Mouse (Mus musculus): ENCODE results near the gene Agfg2.
"Not testable (repeated sequence)": the region's sequence is repeated elsewhere in the genome, so short reads cannot be mapped to it uniquely, and the experiment has no call there.

Agfg2 gene

DNA sequence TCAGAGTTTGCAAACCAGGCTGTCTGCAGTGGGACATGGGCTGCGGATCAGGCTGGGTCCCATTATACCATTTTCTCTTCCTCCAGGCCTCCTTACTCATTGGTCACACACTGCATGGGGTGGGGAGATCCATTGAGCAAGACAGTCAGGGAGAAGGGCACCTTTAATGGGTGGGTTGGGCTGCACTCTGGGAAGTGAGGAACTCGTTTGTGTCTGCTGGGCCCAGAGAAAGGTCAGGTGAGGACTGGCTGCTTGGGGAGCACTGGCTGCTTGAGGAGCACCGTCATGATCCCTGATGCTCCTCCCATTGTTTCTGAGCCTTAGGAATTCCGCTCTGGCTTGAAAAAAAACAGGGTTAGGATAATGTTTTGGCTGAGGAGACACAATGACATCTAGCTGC, 41.6 kb downstream of the Agfg2 start:
- no peak for DNase-seq

DNA sequence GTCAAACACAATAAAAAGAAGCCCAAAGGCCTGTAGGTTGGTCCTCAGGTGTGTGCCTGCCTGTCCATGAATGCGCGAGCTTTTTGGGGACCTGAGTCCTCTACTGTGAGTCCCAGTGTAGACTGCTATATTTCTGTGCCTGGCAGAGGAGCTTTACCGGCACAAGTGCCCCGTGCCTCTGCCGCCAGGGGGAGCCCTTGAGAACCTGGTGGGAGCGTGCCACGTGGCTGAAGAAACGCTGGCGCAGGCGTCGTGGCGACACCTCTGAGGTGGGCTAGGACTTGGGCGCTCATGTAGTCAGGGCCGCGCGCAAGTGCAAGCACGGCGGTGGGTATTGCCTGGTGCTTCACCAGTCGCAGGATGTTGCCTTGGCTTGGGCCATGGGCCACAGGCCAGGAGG, 43.5 kb downstream of the Agfg2 start, which contains the start of gene Sap25:
TSS of gene Sap25 (plus strand) at position 281 of the 400 bp plus-strand sequence.
- DNase-seq: no peak

DNA sequence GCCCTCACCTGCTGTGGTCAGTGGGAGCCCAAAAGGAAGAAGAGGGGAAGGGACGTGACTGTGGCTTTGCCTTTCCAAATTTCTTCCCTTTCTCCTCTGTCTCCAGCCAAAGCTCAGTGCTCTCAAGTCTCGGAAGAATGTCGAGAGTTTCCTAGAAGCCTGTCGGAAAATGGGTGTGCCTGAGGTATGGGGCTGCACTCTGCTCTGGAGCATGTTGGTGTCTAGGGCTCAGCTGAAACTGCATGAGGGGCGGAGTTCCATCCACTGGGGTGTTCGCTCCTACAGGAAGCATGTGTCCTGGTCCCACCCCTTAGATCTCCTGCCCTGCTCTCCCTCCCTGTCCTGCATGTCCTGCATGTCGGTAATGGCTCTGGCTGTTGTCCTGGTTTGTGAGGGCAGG, 45.1 kb downstream of the Agfg2 start:
- DNase-seq: no peak

DNA sequence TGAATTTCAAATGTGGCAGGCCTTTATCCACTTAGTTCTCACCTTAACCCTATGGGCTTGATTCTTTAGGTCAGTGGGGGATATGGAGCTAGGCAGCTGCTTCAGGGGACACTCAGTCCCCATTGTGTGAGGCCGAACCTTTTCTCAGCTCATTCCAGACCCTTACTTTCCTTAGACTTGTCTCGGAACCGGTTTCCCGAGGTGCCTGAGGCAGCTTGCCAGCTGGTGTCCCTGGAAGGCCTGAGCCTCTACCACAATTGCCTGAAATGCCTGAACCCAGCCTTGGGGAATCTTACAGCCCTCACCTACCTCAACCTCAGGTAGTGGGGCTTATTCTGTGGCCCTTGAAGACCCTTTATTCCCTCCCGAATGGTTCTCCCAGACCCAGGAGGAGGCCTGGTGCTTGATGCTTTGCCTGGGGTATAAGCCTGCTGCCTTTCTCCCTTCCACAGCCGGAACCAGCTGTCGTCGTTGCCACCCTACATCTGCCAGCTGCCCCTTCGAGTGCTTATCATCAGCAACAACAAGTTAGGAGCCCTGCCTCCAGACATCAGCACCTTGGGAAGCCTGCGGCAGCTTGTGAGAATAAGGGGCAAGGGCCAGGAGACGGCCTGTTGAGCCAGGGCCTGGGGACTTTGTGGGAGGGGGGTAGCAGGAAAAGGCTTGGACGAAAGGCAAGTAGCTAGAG, 51.0 kb downstream of the Agfg2 start:
- DNase-seq: no peak

DNA sequence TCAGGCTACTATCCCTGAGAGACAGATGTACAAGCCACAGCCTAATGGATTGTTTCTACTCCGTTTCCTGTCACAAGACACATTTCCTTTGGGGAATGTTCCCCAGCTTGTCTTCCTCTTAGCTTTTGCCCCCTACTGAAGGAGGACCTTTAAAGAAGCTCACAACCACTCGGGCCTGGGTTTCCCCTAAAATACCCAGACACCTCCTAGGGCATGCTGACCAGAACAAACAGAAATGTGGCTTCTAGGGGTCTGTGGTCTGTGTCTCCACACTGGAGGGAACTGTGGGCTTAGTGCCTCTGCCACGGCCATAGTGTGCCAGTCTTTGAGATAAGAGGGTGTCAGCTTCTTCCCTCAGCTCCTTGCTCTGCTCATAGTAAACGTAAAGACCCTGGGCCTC, 52.9 kb downstream of the Agfg2 start:
- no peak for DNase-seq

DNA sequence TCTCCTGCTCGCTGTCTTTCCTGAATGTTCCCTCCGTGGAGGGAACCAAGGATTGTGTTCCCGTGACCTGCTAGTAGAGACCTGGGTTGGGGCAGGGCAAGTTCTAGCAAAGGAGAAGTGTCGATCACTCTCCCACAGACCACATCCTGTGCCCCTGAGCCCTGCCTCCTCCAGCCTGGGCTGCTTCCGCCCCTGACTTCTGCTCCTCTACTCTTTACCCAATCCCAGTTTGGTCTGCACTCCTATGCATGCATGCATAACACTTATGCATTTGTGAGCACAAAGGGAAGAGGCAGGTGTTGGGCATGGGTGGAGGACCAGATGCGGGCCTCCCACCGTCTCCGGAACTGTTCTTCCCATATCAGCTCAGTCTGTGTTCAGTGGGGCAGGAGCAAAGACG, 53.4 kb downstream of the Agfg2 start:
- DNase-seq: no peak

DNA sequence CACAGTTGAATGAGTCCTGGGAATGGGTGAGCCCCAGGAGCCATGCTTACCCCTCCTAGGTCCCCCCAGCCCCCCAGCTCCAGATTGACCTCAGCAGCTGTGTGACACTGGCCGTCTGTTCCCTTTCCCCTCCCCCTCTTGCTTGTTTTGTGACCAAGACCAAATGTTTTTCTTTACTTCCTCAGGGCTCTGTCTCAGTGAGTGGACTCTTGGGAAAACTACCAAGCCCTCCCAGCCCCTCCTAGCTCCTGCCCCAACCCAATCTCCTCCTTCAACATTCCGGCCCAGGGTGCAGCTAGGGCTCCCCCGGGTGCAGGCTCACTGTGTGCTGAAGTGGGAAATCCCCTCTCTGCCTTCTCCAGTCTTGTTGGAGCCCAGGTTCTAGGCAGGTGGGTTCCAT, 53.9 kb downstream of the Agfg2 start:
- DNase-seq: no peak

DNA sequence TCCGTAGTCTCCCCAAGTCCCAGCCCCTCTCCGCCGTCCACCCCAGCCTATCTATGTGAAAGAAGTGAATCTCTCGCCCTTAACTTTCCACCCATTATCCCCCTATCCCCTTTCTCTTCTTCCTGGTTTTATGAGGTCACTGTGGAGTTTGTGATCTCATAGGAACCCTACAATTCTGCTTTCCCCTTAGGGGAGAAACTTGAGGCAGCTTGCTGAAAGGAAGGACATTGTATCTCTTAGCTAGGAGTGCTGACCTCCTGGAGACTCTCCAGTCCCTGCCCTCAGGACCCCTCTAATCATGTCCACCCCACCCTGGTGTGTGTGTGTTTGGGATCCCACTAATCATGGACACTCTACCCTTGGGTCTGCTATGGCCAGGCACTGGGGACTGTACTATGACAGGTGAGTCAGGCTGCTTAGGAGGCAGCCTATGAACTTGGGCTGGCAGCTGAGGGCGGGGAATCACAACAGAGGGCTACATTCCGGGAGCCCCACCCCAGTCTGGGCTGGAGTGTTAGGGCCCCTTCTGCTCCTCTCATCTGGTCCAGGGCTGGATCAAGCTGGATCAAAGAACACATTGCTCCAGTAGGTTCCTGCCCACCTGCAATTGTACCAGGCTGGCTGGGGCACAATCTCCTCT, 54.5 kb downstream of the Agfg2 start:
- no peak for DNase-seq

DNA sequence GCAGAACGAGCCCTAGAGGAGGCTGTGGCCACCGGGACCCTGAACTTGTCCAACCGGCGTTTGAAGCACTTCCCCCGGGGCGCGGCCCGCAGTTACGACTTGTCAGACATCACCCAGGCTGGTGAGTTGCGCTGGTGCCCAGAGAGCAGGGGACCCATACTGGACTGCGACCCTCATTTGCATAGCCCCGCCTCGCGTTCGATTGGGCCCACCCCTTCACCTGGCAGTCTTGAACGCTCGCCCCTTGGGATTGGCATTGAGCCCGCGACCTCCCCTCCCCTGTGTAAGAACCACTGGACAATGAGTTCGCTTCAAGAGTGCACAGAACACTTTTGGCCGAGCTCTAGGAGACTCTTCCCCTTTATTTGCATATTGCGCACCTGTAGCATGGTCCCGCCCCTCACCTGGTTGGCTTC, 55.2 kb downstream of the Agfg2 start:
- DNase-seq: peak; percentile 44

DNA sequence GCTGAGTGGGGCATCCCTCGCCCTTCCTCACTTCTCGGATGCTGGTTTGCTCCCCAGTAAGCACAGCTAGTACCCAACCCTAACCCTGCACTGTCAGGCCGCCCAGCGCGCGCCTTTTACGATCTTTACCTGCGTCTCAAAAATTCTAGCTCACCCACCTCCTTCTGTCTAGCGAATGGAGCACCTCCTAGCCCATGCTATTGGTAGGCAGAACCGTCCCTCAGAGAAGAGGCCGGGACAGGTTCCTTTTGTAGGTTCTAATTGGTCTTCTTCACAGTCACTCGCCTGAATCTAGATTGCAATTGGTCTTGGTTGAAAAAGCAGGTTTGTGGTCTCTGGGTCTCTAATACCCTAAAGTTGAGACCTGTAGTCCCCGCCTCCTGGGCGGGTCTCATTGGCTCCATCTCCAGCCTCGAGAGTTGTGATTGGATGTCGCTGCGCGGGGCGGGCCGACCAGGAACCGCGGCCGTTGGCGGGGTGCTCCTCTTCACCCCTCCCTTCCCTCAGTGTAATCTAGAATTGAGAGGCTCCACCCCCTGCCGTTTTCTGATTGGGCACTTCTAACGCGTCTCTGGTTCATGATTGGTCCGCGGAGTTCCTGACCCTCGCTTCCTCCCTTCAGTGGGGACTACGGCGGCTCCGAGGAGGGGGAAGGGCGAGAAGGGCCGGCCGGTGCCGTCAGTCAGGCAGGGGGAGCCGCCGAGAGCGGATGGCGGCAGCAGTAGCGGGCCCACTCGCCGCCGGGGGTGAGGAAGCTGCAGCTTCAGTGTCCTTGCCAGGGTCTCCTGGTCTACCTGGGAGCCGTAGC, 55.8 kb downstream of the Agfg2 start, which contains the start of the genes Fbxo24, Lrch4 and Gm20605:
TSS of gene Fbxo24 (minus strand) at position 505 of the 808 bp plus-strand sequence.
TSS of gene Lrch4 (plus strand) at position 624 of the 808 bp plus-strand sequence.
TSS of gene Gm20605 (plus strand) at position 678 of the 808 bp plus-strand sequence.
- peak; percentile 95 for DNase-seq

DNA sequence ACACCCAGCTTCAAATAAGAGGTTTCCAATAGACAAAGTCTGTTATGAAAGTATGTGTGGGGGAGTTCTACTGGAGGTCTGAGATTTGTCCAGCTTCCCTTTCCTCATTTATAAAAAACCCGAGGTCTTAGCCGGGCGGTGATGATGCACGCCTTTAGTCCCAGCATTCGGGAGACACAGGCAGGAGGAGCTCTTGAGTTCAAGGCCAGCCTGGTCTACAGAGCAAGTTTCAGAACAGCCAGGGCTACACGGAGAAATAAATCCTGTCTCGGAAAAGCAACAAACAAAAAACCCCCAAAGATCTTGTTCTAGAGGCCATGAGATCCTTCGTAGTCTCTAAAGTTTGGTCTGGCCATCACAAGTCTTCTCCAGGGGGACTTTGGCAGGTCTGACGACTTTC, 56.5 kb downstream of the Agfg2 start:
- no peak for DNase-seq

DNA sequence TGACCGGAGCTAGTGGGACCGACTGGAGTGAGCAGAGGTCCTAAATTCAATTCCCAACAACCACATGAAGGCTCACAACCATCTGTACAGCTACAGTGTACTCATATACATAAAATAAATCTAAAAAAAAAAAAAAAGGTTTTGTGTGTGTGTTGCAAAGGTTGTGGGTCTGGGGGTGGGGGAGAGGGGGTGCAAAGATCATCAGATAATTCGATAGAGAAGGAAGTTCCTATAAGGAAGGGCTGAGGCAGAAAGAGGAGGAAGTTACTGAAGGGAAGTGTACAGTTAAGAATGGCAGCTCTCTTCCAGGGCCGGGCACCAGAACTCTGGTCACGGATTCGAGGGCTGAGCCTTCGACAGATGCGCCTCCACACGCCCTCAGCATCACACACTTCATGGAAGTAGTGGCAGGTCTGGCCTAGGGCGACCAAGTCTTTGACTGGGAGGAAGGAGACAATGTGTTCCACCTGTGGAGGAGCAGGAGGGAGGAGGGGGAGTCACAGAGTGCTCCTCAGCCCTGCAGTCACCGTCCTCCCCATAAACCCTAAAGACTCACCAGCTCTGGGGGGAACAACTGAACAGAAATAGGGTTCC, 60.5 kb downstream of the Agfg2 start:
- DNase-seq: no peak

DNA sequence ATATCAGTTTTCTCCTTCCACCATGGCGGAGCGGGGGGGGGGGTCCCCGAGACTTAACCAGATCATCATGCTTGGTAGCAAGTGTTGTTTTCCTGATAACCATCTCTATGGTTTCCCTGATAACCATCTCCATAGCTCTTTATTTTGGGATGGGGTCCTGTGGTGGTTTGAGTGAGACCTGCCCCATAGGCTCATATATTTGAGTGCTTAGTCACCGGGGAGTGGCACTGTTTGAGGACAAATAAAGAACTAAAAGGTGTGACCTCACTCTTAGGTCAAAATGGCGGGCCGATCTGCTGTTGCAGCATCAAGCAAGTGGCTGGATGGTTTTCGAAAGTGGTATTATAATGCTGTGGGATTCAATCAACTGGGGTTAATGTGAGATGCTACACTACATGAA, 69.2 kb downstream of the Agfg2 start:
- DNase-seq: no peak

DNA sequence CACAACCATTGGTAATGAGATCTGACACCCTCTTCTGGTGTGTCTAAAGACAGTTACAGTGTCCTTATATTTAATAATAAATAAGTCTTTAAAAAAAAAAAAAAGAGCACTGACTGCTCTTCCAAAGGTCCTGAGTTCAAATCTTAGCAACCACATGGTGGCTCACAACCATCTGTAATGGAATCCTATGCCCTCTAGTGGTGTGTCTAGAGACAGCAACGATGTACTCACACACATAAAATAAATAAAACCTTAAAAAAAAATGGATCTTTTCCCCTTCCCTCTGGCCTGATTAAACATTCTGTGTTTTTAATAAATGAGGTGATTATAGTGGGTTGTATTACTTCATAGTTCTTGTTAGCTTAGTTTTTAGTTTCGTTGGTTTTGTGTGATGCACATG, 69.6 kb downstream of the Agfg2 start:
- DNase-seq: not testable (repeated sequence)

DNA sequence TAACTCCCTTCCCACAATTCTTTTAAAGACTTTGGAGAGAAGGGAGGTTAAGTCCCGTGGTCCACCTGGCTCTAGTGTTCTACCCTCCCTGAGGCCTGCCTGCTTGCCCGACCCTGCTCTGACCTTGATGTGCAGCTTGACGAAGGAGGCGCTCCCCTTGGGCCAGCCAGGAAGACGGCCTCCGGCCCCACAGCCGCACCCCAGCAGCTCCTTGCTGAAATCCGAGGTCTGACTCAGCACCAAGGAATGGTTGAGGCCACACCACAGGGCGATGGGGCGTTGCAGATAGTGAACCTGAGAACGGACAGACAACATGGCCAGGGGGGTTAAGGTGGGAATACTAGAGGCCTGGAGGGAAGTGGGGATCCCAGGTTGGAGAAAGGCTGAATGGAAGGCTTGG, 71.0 kb downstream of the Agfg2 start, which contains the start of gene Pcolce:
TSS of gene Pcolce (minus strand) at position 235 of the 400 bp plus-strand sequence.
- no peak for DNase-seq

DNA sequence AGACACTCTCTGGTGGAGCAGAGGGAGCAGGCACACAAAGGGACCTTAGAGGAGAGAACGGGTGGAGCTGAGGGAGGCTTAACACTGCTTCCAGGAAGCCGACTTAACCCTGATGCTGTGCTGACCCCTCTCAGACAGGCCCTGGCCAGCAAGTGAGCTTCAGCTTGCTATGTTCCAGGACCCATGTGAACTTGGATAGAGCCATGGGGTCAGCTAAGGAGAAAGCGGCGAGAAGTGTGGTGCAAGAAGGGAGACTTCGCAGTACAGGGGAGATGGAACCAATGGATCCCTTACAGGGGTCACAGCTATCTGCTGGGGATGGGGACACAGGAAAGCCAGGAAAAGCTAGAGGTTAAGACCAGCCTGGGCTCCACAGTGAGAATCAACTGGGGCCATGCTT, 71.5 kb downstream of the Agfg2 start:
- DNase-seq: no peak

DNA sequence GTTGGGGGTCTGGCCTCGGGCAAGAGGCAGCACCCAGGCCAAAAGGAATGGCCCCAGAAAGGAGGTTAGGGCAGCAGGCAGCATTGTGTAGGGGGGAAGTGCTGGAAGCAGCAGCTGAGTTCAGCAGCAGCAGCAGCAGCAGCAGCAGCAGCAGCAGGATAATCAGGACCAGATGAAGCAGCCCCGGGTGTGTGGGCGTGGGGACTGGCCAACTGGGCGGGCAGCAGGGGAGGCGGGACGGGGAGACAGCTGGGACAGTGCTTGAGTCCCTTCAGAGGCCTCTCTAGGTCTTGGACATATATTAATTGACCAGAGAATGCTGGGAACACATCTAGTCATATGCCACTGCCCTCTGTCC, 73.3 kb downstream of the Agfg2 start:
- no peak for DNase-seq

DNA sequence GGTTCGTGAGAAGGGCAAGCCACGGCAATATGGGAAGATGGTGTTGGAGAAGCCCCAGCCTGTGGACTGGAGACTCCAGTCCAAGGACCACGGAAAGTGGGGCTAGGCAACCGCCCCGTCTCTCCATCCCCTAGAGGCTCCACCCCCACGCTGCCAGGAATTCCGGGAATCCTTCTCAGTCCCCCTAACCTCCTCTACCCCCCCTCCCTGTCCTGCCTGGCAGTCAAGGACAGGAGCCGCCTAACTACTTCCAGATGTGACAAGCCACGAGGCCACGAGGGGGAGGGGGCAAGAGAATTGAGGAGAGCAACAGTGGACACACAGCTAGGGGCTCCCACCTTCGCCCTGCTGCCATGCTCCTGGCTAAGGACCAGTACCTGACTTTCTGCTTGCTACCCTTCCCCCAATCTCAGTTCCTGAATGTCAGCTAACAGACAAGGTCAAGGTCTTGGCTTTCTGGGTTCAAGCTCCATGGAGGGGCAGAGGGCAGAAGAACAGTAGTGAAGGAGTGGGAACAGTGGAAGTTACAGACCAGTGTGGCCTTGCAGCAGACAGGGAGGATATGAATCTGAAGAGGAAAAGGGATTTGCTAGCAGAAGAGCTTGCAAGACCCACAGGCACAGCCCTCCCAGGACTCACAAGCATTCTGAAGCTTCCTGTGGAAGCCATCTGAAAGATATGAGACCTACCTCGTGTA, 73.8 kb downstream of the Agfg2 start:
- no peak for DNase-seq

DNA sequence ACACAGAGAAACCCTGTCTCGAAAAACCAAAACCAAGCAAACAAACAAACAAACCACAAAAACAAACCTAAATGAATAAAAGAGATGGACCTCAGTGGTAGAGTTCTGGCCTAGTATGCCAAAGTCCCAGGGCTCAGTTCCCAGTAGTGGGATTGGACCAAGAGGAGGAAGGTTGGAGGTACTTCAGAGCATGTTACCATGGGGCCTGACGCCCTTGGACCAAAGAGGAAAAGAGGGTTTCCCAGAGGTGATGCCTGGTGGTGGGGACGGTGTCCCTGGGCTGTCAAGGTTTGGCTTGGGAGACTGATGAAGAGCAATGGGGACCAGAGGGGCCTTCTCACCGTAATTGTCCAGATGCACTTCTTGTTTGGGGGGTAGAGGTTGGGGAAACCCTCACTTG, 74.5 kb downstream of the Agfg2 start:
- DNase-seq: no peak

DNA sequence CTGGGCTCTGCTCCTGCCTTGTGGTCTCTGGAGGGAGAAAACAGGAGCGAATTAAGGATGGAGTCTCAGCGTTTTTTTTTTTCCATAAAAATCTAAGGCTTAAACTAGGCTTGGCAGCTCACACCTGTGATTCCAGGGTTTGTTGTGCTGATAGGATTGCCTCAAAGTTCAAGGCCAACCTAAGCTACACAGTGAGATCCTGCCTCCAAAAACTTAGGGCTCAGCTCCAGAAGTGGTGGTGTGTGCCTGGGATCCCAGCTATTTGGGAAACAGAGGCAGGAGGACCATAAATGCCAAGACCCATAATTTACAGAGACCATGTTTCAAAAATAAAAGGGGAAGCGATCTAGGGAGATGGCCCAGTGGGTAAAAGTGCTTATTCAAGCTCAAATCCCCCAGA, 75.2 kb downstream of the Agfg2 start:
- no peak for DNase-seq

DNA sequence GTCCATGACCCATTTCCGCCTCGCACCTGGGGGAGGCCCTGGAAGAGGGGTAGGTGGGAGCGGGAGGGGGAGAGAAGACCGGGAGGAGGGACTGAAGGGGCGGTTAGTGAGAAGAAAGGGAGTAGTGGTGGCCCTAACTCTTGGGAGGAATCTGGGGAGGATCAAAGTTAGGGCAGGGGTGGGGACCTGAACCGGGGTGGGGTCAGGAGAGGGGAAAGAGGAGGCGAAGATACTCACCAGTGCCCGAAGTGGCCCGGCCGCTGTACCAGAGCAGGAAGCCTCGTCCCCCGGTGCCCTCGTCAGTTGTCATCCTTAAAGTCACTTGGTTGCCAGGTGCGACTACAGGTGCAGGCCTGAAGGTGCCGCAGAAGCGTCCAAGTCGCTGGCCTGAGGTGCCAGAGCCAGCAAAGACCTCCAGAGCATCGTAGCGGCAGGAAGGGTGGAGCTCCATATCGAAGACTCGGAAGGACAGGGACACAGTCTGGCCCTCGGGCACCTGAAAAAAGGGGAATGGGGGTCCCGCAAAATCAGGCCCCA, 75.8 kb downstream of the Agfg2 start:
- DNase-seq: no peak

All from right cerebral cortex, postnatal 4 days (tissue).